Mouse (Mus musculus): Measurements from ENCODE around the gene Mgea5. TPM values are rescaled to one million over a fixed set of nuclear protein-coding genes. Genes with fewer than 3 reads are reported as not detected.

Mgea5 gene
- polyA plus RNA-seq, 1 experiment from 2014 or later = 85.0 TPM

GRCm38 (mm10) chr19:45736241-45736640, 47.4 kb downstream of the Mgea5 start:
- no peaks in the 10 kb centered on the region for H3K36me3 ChIP-seq (ENCODE audit: poor library complexity, severe bottlenecking)
- H3K9me3 ChIP-seq (replicated peaks) = no peaks in the 10 kb centered on the region
- H3K27ac ChIP-seq = no peak overlapping the region
- no peak overlapping the region for H3K4me3 ChIP-seq
- H3K4me1 ChIP-seq = peaks cover 18% of the 10 kb centered on the region
- H3K9ac ChIP-seq = no peak overlapping the region
- ATAC-seq = no peak
- H3K27me3 ChIP-seq = peaks cover 96% of the 10 kb centered on the region
- WGBS = 56% methylated on average over 1 of the region's 1 CpGs
- H3K4me2 ChIP-seq = no peak overlapping the region

GRCm38 (mm10) chr19:45734762-45735161, 48.9 kb downstream of the Mgea5 start:
- Histone ChIP-seq H3K4me1 (peaks cover 18% of the 10 kb centered on the region), H3K4me2 (no peak overlapping the region), H3K9ac (no peak overlapping the region), H3K9me3 (replicated peaks) (no peaks in the 10 kb centered on the region), H3K27ac (no peak overlapping the region), H3K27me3 (peaks cover 95% of the 10 kb centered on the region), H3K4me3 (no peak overlapping the region), H3K36me3 (ENCODE audit: poor library complexity, severe bottlenecking) (no peaks in the 10 kb centered on the region)
- 49% methylated on average over 7 of the region's 7 CpGs for WGBS
- no peak for ATAC-seq

- Histone ChIP-seq H3K36me3 (ENCODE audit: poor library complexity, severe bottlenecking) (no peaks in the 10 kb centered on the region), H3K4me1 (peaks cover 18% of the 10 kb centered on the region), H3K9me3 (replicated peaks) (no peaks in the 10 kb centered on the region), H3K4me2 (no peak overlapping the region), H3K4me3 (no peak overlapping the region), H3K9ac (no peak overlapping the region), H3K27ac (no peak overlapping the region), H3K27me3 (peaks cover 91% of the 10 kb centered on the region)
- WGBS = 68% methylated on average over 5 of the region's 5 CpGs
- no peak for ATAC-seq
These were observed 49.4 kb downstream of the Mgea5 start for GRCm38 (mm10) chr19:45734191-45734590.

- WGBS = 12% methylated on average over 10 of the region's 10 CpGs
- no peak for ATAC-seq
- no peak overlapping the region for H3K4me2 ChIP-seq
These were observed 50.1 kb downstream of the Mgea5 start for GRCm38 (mm10) chr19:45733564-45733963.

GRCm38 (mm10) chr19:45731658-45732057, 52.0 kb downstream of the Mgea5 start:
- Histone ChIP-seq H3K4me2 (no peak overlapping the region), H3K36me3 (ENCODE audit: poor library complexity, severe bottlenecking) (no peaks in the 10 kb centered on the region), H3K27ac (no peak overlapping the region), H3K27me3 (peaks cover 79% of the 10 kb centered on the region), H3K4me3 (no peak overlapping the region), H3K4me1 (peaks cover 7% of the 10 kb centered on the region), H3K9me3 (replicated peaks) (no peaks in the 10 kb centered on the region), H3K9ac (no peak overlapping the region)
- 86% methylated on average over 7 of the region's 7 CpGs for WGBS
- ATAC-seq = no peak

More at GRCm38 (mm10) chr19:45733564-45733963, 50.1 kb downstream of the Mgea5 start:
- Histone ChIP-seq H3K4me1 (peaks cover 18% of the 10 kb centered on the region), H3K9ac (no peak overlapping the region), H3K9me3 (replicated peaks) (no peaks in the 10 kb centered on the region), H3K27ac (no peak overlapping the region), H3K4me3 (no peak overlapping the region), H3K27me3 (peaks cover 85% of the 10 kb centered on the region), H3K36me3 (ENCODE audit: poor library complexity, severe bottlenecking) (no peaks in the 10 kb centered on the region)

GRCm38 (mm10) chr19:45730042-45730441, 53.6 kb downstream of the Mgea5 start:
- H3K4me2 ChIP-seq = no peak overlapping the region
- no peaks in the 10 kb centered on the region for H3K36me3 ChIP-seq (ENCODE audit: poor library complexity, severe bottlenecking)
- ATAC-seq = no peak
- H3K4me3 ChIP-seq = no peak overlapping the region
- no peak overlapping the region for H3K27ac ChIP-seq
- 75% methylated on average over 8 of the region's 8 CpGs for WGBS
- peaks cover 69% of the 10 kb centered on the region for H3K27me3 ChIP-seq
- no peak overlapping the region for H3K9ac ChIP-seq
- peaks cover 1% of the 10 kb centered on the region; the same call in 1 of the 2 replicates for H3K4me1 ChIP-seq
- H3K9me3 ChIP-seq (replicated peaks) = no peaks in the 10 kb centered on the region

GRCm38 (mm10) chr19:45727231-45727630, 56.4 kb downstream of the Mgea5 start:
- H3K4me1 ChIP-seq = no peaks in the 10 kb centered on the region
- no peaks in the 10 kb centered on the region for H3K36me3 ChIP-seq (ENCODE audit: poor library complexity, severe bottlenecking)
- H3K4me2 ChIP-seq = no peak overlapping the region
- H3K4me3 ChIP-seq = no peak overlapping the region
- H3K9ac ChIP-seq = no peak overlapping the region
- 79% methylated on average over 10 of the region's 10 CpGs for WGBS
- H3K27me3 ChIP-seq = peaks cover 44% of the 10 kb centered on the region
- H3K27ac ChIP-seq = no peak overlapping the region
- ATAC-seq = no peak
- no peaks in the 10 kb centered on the region for H3K9me3 ChIP-seq (replicated peaks)

GRCm38 (mm10) chr19:45725677-45726277, 57.9 kb downstream of the Mgea5 start:
- Histone ChIP-seq H3K27ac (no peak overlapping the region), H3K9me3 (replicated peaks) (no peaks in the 10 kb centered on the region), H3K4me3 (no peak overlapping the region), H3K27me3 (peaks cover 38% of the 10 kb centered on the region), H3K9ac (no peak overlapping the region), H3K36me3 (ENCODE audit: poor library complexity, severe bottlenecking) (no peaks in the 10 kb centered on the region), H3K4me2 (no peak overlapping the region), H3K4me1 (no peaks in the 10 kb centered on the region)
- 55% methylated on average over 14 of the region's 14 CpGs for WGBS
- no peak for ATAC-seq

GRCm38 (mm10) chr19:45722188-45722587, 61.4 kb downstream of the Mgea5 start:
- Histone ChIP-seq H3K27ac (no peak overlapping the region), H3K4me1 (peaks cover 14% of the 10 kb centered on the region), H3K4me2 (no peak overlapping the region), H3K9me3 (replicated peaks) (no peaks in the 10 kb centered on the region), H3K36me3 (ENCODE audit: poor library complexity, severe bottlenecking) (no peaks in the 10 kb centered on the region), H3K9ac (no peak overlapping the region), H3K27me3 (peaks cover 33% of the 10 kb centered on the region), H3K4me3 (no peak overlapping the region)
- whole genome bisulfite sequencing = 72% methylated on average over 5 of the region's 5 CpGs
- ATAC-seq = no peak

GRCm38 (mm10) chr19:45718286-45718685, 65.4 kb downstream of the Mgea5 start:
- H3K36me3 ChIP-seq (ENCODE audit: poor library complexity, severe bottlenecking) = no peaks in the 10 kb centered on the region
- no peak for ATAC-seq
- H3K27ac ChIP-seq = no peak overlapping the region
- H3K4me2 ChIP-seq = peak overlapping the region; percentile 55
- peaks cover 25% of the 10 kb centered on the region for H3K4me1 ChIP-seq
- no peak overlapping the region for H3K4me3 ChIP-seq
- peaks cover 31% of the 10 kb centered on the region for H3K27me3 ChIP-seq
- no peak overlapping the region for H3K9ac ChIP-seq
- no peaks in the 10 kb centered on the region for H3K9me3 ChIP-seq (replicated peaks)
- WGBS = 72% methylated on average over 3 of the region's 3 CpGs

GRCm38 (mm10) chr19:45717493-45718220, 66.0 kb downstream of the Mgea5 start:
- WGBS = 4% methylated on average over 16 of the region's 16 CpGs
- Histone ChIP-seq H3K4me1 (peaks cover 25% of the 10 kb centered on the region), H3K4me2 (peak overlapping the region; percentile 55), H3K9me3 (replicated peaks) (no peaks in the 10 kb centered on the region), H3K4me3 (peak overlapping the region; percentile 19), H3K27me3 (peaks cover 29% of the 10 kb centered on the region), H3K9ac (peak overlapping the region; percentile 46), H3K36me3 (ENCODE audit: poor library complexity, severe bottlenecking) (no peaks in the 10 kb centered on the region), H3K27ac (peak overlapping the region; percentile 37; the same call in 1 of the 2 replicates)
- peak; percentile 91 for ATAC-seq

- Histone ChIP-seq H3K9me3 (replicated peaks) (no peaks in the 10 kb centered on the region), H3K4me2 (no peak overlapping the region), H3K27me3 (0 out of 2 replicates have a peak, but pooled peaks cover 3% of the 10 kb centered on the region), H3K4me1 (no peaks in the 10 kb centered on the region), H3K4me3 (no peak overlapping the region), H3K9ac (no peak overlapping the region), H3K36me3 (ENCODE audit: poor library complexity, severe bottlenecking) (no peaks in the 10 kb centered on the region), H3K27ac (no peak overlapping the region)
- ATAC-seq = no peak
- WGBS = 66% methylated on average over 3 of the region's 3 CpGs
These were observed 74.9 kb downstream of the Mgea5 start for GRCm38 (mm10) chr19:45708704-45709103.
